Mouse (Mus musculus) frontal cortex, postnatal 10 days (tissue): Measurements from ENCODE around the gene Adcy5.
A peak's percentile ranks its signal among the peaks of the same experiment; 100 is the strongest.

Experiments used
- DNase-seq, 2 experiments: peaks; one replicate each; pipeline ENCODE4 v3.0.0; 2022; ENCODE audit warnings: low spot score in 2 of 2, mixed read lengths in 1 of 2

Adcy5 gene

DNA sequence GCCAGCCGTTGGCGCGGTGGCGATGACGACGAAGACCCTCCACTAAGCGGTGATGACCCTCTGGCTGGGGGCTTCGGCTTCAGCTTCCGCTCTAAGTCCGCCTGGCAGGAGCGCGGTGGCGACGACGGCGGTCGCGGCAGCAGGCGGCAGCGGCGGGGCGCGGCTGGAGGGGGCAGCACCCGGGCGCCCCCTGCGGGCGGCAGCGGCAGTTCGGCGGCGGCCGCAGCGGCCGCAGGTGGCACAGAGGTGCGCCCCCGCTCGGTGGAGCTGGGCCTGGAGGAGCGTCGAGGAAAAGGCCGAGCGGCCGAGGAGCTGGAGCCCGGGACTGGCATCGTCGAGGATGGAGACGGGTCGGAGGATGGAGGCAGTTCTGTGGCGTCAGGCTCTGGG is 1.6 kb downstream of the Adcy5 start:
- DNase-seq: peak in 1 of 2 experiments; percentile 52

DNA sequence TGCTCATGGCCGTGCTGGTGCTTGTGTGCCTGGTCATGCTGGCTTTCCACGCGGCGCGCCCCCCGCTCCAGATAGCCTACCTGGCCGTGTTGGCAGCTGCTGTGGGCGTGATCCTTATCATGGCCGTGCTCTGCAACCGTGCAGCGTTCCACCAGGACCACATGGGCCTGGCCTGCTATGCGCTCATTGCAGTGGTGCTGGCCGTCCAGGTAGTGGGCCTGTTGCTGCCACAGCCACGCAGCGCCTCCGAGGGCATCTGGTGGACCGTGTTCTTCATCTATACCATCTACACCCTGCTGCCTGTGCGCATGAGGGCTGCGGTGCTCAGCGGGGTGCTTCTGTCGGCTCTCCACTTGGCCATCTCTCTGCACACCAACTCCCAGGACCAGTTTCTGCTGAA is 2.2 kb downstream of the Adcy5 start:
- DNase-seq: no peak

DNA sequence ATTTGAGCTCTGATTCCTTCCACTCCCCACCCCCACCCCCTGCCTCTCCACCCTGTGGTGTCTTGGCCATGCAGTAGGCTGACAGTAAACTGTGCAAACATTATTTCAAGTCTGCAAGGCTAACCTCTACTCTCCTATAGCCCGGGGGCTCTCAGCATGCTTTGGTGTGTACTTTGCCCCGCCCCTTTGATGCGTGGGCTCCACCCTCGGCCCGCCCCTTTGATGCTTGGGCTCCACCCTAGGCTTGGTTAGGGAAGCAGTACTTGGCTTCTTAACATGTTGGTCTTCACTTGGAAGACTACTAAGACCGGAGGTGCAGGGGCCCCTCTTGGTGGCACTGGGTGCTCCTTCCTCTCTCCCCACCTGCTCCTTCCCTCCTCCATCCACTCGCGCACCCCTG is 4.9 kb downstream of the Adcy5 start:
- DNase-seq: no peak

DNA sequence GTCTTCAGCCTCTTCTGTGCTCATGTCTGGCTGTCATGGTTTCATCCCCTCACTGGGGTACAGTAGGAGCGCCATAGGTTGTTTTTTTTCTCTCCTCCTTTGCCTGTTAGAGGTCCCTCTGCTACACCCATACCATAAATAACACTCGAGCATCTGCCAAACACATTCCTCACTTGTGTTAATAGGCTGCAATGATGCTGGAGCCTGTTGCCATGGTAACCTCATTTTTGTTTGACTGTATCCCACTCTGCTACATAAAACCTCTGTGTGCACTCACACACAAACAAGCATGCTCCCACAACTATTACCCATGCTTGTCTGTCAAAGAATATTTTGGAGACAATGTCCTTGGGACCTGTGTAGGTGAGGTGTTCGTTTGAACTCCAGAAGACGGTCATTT is 5.3 kb downstream of the Adcy5 start:
- DNase-seq: peak in 1 of 2 experiments; percentile 48

DNA sequence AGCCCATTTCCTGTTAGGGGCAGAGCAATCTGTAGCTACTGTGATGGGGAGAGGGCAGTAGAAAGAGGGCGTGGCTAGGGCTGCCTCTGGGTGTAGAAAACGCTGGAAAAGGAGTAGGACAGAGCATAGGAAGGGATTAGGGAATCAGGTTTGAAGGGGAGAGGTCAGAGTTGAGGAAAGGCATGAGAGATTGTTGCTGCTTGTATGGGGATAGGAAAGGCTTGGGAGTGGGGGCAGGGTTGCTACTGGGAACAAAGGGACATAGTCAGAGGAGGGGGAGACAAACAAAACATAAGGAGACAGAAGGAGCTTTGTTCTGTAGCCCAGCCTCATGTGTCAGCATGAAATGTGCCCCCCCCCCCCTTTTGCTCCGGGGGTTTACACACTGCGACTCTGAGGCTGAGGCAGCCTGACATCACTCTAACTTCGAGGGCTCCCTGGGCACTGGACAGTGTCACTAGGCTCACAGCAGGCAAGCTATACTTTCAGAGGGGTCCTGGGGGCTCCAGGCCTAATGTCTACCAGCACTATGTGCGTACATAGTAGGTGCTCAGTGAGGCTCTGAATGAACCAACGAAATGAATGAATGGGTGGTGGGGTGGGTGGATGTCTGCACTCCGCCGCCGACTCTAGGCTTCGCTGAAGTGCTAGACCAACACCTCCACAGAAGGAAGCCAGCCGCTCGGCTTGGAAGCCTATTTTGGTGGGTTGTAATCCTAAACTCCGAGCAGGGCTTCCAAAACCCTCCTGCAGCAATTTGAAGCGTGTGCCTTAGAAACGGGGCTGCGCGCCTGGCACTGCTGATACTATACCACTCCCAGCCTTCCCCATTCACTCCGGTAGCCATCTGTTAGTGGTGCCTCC is 9.9 kb downstream of the Adcy5 start:
- no peak for DNase-seq

DNA sequence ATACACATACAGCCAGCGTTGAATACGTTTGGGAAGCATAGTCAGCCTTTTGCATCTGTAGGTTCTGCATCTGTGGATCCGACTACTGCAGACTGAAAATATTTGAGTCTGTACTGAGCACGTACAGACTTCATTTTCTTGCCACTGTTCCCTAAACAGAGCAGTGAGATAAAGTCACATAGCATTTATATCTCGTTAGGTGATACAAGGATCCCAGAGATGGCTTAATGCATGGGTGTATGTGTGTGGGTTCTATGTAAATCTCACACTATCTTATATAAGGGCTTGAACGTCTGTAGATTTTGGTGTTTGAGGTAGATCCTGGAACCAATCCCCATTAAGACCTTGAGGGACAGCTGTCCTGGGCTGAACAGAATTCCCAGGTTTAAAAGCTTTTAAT is 10.7 kb downstream of the Adcy5 start:
- no peak for DNase-seq

DNA sequence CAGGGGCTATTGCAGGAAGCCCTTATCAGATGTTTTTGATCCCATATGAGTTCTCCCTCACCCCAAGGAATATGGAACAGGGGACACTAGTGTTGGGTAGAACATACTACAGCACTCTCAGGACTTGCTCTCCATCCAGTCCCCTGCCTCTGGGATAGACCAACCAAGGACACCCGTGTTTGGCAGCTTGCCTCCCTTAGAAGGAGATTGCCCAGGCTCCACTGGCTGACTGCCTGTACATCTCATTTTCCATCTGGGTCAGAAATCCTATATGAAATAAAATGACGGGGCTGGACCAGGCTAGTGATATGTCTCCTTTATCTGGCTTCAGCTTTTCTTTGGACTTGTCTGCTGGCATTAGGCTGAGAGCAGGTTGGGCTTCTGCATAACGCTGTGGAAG is 11.1 kb downstream of the Adcy5 start:
- DNase-seq: no peak

DNA sequence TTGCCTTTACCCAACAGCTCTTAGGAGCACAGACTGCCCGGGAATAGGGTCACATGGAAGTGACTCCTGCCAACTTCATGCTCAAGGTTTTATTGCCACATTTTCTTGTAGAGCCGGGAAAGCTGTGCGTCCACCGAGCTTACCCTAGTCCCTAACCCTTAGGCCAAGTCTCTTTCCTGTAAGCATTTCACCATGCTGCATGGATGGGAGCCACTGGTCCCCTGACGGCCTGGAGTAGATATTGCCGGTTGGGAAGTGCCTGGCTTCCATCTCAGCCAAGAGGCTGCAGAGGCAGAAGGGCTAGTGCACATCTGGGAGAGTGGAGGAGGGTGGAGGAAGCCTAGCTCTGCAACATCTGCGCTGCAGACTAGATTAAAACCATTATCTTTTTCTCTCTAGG is 14.8 kb downstream of the Adcy5 start:
- no peak for DNase-seq

DNA sequence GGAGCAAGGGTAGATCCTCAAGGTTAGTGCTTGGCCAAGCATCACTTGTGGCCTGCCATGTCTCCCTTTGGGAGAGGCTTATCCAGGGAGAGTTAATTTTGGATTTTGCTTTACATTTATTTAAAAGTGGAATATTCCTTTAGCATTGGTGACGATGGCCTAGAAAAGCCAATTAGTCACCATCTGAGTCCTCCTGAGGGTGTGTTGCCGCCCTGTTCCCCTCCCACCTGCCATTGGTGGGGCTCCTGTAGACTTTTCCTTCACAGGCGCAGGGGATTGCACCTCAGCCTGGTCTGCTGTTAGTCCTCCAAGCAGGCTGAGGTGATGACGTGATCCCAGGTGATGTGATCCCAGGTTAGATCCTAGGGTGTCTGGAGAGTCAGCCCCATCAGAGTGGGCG is 17.5 kb downstream of the Adcy5 start:
- DNase-seq: no peak

DNA sequence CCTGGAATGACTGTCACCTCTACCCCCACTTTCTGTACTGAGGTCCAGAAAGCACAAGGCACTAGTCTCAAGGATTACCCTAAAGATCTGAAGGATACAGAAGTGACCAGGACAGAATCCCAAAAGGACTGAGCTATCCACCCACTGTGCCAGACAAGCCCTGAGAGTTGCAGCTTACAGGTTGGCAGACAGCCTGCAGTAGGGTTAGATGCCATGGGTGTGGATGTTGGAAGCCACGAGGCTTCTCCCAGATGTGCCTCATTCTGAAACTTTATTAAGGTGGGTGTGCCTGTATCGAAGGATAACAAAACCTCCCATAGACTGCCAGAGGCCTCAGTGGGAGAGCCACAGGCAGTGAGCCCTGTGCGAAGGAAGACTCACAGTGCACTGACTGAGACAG is 23.8 kb downstream of the Adcy5 start:
- no peak for DNase-seq

DNA sequence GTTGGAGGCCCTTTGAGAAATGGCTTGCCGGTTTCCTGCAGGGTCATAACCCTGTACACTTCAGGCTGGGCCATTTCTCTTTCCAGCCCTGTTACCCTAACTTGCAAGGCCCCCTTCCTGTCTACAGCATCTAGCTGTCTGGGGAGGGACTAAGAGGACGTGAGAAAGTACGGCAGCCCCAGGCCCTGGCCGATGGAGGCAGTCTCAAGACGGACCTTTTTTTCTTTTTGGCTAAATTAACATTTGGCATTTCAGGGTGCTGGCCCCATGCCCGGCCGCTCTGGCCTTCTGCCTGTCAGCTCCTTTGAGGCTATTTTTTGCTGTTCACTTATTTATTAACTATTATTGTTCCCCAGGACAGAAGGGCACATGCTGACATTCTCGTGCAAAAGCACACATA is 24.4 kb downstream of the Adcy5 start:
- peak in 1 of 2 experiments; percentile 39 for DNase-seq

DNA sequence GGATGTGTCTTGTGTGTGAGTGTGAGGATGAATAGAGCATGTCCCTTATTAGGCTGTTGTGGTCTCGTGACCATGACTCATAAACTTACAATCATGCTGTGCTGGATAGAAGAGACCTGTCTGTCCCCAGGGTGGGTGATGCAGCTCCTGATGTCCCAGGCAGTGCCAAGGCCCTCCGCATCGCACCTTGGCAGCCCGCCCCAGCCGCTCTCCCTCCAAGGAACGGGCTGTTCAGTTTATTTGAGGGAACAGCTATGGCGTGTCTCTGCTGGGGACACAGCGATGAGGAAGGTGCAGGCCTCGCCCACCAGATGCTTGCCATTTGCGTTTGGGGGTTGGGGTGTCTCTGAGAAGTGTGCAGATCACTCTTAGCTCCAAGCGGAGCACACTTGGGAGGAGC is 28.5 kb downstream of the Adcy5 start:
- no peak for DNase-seq

DNA sequence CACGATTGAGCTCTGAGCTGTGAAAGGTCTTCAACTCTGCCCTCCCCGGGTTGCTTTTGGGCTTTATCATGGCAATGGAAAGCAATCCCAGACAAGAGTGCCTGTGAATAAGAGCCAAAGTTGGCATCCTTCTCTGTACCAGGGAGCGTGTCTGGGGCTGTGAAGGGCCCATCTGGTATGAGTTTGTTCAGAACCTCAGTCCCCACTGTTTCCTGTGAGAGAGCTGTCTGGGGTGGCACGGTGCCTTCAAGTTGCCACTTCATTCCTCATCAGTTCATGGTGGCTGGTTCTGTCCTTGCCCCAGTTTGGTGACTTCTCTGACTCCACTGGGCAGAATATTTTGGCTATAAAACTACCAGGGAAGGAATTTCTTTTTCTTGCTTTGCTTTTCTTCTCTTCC is 33.4 kb downstream of the Adcy5 start:
- no peak for DNase-seq

DNA sequence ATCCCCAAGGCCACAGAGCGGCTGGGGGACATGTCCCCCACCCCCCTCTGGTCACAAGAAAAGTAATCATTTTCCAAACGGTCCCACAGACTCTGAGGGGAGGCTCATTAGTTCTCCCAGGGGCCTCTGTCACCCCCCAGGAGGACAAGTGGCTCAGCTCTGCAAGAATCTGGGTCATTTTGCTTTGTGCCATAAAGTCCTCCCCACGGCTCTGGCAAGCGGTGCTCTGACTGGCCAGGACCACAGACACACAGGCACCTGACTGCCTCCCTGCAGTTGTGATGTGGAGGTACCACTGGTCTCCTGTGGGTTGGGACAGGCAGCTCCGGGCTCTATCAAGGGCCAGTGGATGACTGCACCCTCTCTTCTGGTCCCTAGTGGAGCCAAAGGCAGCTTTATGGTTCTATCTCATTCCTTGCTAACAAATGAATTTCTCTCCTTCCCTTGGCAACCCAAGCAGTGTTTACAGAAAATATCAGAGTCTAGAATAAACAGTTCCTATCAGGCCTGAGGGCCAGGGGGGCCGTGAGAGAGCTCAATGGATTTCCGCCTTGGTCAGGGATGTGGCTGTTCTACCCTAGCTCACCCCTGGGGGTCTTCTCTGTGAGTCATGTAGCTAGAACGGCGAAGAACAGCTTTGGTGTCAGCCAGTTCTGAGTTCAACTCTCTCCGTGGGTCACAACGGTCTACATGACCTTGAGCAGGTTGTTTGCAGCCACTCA is 34.9 kb downstream of the Adcy5 start:
- no peak for DNase-seq

DNA sequence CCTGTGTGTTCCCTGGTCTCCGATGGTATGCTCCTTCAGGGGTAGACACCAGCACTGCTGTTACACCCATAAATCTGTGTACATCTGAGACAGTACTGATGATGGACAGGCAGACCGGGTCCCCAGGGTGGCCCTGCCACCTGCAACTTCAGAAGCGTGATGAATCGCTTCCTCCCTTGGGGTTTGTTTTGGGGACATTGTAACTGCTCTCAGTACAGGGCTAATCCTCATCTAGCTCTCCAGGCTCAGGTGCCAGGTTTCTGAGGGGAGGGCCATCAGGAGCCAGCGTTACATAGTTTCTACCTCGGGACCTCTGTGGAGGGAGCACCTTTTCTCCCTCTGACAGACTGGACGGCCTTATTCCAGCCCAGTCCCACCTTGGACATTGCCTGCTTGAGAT is 36.1 kb downstream of the Adcy5 start:
- no peak for DNase-seq

DNA sequence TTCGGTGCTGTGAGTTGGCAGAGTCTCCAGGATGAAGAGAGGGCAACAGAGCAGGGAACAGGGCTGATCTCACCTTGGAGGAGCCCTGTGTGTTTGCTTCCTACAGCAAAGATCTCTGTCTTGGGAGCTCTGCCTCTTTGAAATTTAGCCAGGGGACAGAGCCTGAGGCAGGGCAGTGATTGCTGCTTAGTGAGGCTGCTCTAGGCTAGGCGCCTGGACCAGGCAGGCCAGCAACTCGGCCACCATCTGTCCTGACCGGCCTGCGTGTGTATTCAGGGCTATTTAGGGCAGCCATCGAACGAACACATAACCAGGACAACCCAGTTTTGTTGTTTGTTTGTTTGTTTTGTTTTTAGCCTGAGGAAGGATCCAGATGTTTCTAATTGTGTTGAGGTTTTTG is 36.6 kb downstream of the Adcy5 start:
- DNase-seq: no peak

DNA sequence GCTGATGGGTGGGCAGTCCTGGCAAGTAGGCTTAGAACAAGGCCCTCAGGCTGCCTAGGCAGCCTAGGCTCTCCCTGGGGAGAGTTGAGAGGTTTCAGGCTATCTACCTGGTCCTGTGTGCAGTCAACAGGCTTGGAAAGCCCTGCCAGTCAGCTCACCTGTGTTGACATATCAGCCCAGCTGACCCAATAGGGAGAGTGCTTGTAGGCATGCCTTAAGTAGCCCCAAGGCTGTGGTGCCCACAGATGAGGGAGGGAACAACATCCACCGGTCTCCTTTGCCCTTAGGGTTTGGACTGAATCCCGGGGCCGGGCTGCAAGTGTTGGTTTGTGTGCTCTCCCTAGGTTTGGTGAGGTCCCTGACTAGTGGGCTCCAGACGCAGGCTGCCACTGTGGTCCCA is 37.8 kb downstream of the Adcy5 start:
- no peak for DNase-seq

DNA sequence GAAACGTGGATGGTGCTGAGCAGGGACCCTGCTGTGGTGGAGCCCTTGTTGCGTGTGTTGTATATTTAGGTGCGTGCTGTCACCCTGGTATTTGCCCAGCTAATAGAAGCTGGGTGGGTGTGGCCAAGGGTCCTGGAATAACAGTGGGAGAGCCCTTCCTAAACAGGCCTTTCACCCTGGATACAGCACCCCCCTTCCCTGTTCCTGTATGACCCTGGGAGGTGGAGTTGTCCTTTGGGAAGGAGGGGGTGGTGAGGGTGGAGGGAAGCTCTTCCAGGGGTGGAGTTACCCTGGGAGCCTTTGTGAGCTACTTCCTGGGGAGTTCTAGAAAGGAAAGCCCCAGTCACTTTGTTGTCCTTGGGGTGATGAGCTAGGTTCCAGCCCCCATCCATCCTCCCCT is 38.7 kb downstream of the Adcy5 start:
- DNase-seq: no peak

DNA sequence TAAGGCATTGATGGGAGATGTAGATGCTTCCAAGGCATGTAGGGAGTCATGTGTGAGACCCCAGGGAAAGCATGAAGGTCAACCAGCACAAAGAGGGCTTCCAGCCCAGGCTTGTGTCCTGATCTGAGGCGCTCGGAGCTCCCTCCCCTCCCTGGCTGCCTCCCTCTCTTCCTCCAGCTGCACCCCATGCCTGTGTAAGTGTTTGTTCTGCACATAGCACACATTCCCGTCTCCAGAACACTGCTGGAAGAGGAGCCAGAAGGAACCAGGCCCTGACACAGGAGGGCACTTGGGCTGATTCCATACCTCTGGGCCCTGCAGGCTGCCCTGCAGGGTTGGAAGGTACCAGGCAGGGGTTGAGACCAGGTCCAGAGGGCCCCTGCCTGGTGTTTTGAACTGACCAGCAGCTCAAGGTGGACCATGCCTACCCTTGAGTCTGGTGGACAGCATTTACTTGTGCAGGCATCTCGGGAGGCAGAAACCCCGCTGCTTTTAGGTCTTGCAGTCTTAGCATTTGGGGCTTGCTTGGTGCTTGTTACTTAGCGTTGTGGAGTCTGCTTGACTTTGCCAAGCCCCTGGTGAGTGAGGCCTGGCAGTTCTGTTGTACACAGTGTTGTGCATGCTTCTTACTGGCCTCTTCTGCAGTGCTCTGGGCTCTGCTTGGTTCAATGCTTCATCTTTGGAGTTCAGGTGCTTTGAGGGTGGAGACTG is 45.2 kb downstream of the Adcy5 start:
- no peak for DNase-seq

DNA sequence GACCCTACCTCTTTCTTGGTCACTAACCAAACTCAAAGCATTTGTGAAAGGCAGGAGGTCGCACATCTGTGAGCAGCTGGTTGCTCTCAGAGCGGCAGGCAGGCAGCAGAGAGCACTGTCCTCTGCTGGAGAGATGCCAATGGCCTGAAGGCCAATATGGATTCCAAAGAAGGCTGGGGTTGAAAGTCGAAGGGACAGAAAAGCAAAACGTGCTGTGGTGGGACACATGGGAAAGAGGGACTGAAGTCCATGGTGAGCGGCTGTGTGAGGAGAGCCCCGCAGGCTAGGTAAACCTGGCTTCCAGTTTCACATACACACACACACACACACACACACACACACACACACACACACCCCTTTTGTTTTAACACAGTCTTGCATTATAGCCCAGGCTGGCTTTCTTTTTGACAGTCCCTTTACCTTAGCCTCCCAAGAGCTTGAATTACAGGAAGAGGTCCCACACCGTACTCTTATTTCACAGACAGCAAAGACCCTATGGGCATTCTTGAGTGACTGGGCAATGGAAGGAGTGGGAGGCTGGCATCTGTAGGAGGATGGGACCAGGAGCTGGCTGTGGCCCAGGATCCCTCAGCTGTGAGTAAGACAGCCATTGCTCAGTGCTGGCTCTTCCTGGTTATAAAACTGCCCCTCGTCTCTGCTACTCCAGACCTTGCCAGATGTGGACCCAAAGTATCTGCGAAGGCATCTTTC is 45.9 kb downstream of the Adcy5 start:
- no peak for DNase-seq

DNA sequence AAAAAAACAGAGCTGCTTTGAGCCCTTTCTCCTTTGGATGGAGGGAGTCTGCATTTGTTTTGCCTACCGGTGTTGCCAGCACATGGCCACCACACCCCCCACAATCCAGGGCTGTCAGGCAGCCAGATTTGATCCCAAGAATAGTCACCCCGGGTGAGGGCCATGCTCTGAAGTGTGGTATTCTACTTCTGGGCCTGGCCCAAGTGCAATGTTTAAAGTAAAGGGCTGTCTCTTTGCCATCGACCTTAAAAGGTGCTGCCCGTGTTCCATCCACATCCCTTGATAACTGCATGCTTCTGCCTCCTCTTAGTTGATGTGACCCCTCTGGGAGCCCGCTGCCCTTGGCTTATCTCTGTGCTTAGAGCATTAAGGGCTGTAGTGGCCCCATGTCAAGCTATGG is 46.6 kb downstream of the Adcy5 start:
- DNase-seq: no peak

DNA sequence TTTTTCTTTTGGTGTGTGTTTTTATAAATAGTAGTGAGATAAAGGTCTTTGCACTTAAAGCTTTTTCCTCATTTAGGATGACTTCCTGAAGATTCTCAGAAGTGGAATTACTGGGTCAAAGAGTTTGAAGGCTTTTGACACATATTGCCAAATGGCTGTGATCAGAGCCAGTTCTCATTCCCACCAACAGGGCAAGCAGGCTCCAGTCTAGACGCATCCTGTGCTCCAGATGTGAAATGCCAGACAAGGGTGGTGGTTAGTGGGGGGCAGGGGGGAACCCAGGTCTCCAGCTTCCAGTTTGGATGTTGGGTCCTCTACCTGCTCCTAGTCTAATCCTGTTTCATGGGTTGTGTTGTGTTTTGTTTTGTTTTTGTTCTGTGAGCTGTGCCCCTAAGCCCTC is 48.8 kb downstream of the Adcy5 start:
- no peak for DNase-seq
